Mouse (Mus musculus) regulatory T cell (primary cell): ENCODE measurements around the gene Gdpd5.
"Not testable (repeated sequence)": the region's sequence is repeated elsewhere in the genome, so short reads cannot be mapped to it uniquely, and the experiment has no call there.

Experiments
- in situ Hi-C: fragments of 300-600 bp; cut with MboI, MseI; formaldehyde crosslinking; loops from one replicate; pipeline ENCODE4 v1.15.1; 2025; ENCODE audit warnings: high pct_unique_total_duplicates

The Gdpd5 gene

DNA sequence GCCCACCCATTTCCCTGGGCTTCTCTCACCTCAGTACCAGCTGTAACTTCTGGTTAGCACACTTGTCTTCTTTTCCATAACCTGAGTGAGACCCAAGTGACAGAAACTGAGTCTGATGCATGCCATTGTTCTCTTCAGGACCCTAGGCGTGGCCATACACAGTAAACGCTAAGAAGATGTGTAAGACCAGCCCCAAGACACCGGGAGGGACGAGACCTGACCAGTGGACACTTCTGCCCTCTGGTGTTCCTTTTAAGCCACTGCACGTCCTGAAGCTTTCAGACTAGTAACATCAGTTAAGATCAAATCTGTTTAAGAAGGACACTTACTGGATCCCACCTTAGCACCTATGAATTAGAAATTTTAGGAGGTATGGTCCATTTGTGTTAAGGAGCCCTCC is 16.1 kb upstream of the Gdpd5 start:
- in situ Hi-C loops, result no loop called here

DNA sequence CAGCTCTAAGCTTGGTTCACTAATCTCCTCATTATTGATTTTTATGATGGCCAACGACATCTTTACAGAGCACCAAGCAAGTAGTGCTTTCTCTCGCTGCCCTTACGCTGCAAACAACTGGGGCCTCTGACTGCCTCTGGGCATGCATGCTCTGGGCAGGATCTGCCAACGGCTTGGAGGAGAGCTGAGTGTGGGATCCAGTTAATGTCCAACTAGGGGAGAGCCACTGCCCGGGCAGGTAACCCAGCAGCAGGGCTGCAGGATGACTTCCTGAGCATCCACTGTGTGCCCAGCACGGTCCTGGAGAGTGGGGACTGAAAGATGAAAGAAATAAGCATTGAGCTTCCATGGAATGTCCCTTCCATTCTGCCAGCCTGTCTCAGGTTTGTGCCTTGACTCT is 14.5 kb upstream of the Gdpd5 start:
- in situ Hi-C loops, result no loop called here

DNA sequence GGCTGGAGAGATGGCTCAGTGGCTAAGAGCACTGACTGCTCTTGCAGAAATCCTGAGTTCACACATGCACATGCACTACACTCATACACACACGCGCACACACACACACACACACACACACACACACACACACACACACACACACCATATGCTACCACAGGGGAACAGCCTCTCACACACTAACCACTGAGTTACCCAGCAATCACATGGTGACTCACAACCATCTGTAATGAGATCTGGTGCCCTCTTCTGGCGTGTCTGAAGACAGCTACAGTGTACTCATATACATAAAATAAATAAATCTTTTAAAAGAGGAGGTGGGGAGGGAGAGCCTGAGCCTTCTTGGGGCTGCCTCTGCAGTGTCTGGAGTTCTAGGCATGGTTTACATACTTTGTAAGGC is 6.9 kb upstream of the Gdpd5 start:
- in situ Hi-C loops, result not testable (repeated sequence)

DNA sequence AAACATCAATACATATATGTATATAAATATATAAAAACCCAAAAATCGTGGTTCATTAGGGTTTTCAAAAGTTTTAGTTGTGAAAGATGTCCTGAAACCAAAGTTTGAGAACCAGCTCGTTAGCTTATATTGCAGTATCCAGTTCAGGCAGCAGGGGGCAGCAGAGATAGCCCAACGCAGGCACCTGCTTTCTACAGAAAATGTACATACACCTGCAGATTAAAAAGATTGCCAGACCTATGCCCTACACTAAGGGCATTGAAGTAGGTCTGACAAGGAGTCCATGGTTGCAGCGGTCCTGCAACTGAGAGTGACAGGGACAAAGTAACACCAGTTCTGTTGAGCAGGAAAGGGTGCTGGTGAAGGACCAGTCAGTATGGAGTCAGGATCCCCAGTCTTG is 5.8 kb upstream of the Gdpd5 start:
- in situ Hi-C loops, result loop anchor here (5.0 kb wide), 1 partner anchor 77 kb away; no protein-coding TSS in a partner anchor

DNA sequence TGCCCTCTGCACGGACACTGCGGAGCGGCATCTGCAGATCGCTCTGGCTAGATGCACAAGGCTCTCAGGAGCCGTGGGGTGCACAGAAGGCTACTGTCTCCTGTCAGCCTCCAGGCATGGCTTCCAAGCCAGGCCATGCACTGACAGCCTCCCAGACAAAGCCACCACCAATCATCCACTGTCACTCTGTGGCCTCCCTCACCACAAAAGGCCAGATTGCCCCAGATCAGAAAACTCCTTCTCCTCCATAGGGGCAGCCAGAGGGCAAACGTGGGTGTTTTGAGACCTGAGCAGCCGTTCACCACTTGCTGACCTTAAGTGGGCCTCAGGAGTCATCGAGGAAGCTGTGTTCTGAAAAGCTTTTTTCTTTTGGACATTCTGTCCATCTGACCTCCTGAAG is 2.3 kb upstream of the Gdpd5 start:
- in situ Hi-C loops, result loop anchor here (5.0 kb wide), 1 partner anchor 73 kb away; no protein-coding TSS in a partner anchor

DNA sequence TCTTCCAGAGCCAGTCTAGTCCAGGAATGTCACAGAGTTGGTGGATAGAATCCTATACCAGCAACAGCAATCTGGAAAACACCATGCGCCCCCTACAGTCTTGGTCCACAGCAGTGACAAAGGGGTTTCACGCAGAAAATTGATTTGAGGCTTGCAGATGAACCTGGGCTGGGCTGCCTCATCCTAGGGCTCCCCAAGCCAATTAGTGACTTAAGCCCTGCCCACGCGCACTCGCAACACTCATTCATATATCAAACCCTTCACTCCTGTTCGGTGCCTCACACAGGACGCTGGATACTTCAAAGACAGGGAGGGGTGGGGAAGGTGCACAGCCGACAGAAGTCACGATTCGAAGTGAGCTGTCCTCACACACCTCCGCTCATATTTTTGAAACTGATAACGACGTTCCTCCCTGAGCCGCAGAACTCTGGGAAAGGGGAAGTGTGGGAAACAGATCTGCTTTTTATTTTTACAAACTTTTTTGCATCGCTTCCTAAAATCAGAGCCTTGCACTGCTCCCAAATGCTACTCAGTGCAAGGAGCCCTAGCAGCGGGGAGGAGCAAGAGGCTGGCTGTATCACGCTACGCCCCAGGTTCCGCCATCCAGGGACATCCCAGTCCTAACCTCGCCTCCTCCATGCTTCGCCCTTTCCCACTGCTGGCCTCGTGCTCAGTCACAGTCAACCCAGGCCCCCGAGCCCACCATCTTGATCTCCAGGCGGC is 562 bp upstream of the Gdpd5 start:
- in situ Hi-C loops, result loop anchor here (10.0 kb wide), 1 partner anchor 444 kb away; the partner anchor contains the start of gene Neu3

DNA sequence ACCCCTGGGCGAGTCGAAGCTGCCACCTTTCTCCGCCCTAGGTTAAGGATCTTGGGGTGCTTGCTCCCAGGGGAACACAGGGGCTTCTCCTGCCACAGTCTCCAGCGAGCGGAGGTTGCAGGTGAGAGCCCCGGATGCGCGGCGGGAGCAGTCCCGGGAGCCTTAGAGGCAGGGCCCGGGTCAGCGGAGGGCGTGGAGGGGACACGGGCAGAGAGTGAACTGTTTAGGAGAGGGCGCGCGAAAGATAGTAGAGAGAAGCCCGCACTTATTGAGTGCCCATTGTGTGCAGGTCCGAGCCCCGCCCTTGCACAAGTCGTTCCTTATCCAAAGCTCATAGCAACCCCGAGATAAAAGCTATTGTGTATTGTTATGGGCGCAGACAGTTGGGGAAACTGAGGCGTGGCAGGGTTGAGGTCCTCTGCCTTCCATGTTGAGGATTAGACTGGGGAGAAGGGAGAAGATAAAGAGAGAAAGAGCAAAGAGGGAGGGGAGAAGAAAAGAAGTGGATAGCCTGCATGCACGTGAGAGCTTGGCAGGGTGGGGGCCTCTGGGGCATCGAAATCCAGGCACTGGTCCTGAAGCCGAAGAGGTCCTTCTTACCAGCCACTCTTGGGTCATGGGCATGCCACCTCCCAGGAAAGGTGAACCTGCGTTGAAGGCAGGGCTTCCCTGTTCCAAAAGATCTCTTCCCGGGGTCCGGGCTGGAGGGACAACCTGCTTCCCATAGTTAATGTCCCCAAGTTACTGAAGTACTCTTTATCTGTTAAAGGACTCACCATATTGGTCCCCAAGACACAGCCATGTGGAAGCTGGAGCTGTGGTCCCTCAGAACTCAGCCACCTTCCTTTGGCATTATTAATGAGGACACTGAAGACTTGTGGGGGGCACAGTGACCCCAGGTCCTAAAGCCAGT is 1.1 kb downstream of the Gdpd5 start:
- in situ Hi-C loops, result loop anchor here (10.0 kb wide), 1 partner anchor 442 kb away; the partner anchor contains the start of gene Neu3

DNA sequence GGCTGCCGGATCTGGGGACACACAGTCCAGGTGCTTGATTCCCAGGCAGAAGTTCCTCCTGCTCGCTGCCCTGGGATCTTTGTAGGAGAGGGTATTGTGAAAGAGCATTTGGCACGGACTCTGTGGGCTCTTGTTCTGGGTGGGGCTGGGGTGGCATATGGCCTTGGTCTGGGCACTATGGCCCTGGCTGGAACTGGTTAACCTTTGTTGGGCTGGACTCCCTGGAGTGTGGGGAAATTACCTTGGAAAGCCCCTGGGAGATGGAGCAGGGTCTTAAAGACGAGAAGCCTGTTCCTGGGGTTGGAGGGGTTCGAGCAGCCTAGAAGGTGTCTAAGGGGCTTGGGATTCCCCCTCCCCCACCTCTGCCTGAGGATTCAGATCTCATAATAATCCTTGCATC is 2.0 kb downstream of the Gdpd5 start:
- in situ Hi-C loops, result loop anchor here (10.0 kb wide), 1 partner anchor 442 kb away; the partner anchor contains the start of gene Neu3

DNA sequence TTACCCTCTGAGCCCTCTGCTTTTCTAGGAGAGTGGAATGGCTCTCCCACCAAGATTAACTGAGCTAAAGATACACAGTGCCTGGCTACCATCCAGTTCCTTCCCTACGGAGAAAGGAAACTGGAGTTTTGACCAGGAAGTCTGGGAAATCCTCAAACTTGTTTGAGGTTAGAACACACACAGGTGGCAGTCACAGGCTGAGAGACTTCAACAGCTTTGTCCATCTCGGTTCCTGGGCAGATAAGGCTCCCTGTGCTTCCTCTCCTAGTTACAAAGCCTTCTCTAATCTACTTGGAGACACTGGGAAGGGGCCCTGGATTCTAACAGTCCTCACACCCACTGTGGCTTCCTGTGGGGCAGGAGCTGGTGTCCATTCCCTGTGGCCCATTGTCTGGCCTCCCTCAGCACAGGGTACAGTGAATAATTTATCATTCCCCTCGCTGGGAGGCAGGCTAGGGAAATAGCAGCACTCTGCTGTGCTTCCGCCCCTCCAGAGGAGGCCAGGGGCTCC is 2.9 kb downstream of the Gdpd5 start:
- in situ Hi-C loops, result loop anchor here (10.0 kb wide), 1 partner anchor 441 kb away; the partner anchor contains the start of gene Neu3

DNA sequence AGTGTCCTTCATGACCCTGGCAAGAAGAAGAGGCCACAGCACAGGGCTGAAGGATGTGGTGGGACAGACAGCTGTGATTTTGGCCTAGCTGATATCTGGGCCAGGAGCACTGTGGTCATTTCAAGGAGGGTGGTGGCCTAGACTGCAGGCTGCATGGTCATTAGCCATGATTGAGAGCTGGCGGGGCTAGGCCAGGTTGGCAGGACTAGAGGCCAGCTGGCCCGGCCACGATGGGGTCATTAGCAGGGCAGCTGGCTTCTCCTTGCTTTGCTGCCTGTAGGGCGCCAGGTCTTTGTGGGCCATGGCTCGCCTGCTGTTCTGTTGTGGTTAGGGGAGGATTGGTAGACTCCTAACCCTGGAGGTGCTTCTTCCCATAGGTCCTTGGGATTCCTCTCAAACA is 4.8 kb downstream of the Gdpd5 start:
- in situ Hi-C loops, result loop anchor here (10.0 kb wide), 1 partner anchor 439 kb away; the partner anchor contains the start of gene Neu3

DNA sequence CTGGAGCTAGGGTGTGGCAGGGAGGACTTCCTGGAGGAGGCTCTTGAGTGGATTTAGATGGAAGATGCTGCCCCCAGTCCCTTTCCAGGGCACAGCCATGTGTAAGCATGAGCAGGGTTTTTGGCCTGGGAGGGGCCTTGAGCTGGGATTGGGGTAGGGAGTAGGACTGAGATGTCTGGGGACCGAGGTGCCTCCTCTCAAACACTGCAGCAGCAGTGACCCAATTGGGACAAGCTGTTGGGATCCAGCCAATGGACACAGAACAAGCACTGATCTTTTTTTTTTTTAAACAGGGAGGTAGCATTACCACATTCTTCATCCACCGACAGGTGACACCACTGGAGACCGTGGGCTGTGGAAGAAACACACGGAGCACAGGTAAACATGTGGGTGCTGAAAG is 5.6 kb downstream of the Gdpd5 start:
- in situ Hi-C loops, result loop anchor here (10.0 kb wide), 1 partner anchor 438 kb away; the partner anchor contains the start of gene Neu3

DNA sequence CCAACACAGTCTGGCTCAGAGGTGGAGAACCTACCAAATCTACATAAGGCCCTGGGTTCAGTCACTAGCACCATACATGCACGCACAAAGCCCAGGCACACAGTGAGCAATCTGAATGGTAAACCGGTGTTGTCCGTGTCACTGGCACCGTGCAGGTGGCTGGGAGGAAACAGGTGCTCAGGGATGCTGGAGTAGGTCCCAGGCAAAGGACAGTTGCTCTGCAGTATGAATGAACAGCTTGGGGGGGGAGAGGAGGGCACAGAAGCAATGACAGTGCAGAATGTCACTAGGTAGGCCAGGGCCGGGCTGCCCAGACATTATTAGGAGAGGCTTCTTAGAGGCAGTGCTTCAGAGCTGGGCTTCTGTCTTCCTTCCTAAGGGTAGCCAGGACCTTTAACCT is 6.1 kb downstream of the Gdpd5 start:
- in situ Hi-C loops, result loop anchor here (10.0 kb wide), 1 partner anchor 437 kb away; the partner anchor contains the start of gene Neu3

DNA sequence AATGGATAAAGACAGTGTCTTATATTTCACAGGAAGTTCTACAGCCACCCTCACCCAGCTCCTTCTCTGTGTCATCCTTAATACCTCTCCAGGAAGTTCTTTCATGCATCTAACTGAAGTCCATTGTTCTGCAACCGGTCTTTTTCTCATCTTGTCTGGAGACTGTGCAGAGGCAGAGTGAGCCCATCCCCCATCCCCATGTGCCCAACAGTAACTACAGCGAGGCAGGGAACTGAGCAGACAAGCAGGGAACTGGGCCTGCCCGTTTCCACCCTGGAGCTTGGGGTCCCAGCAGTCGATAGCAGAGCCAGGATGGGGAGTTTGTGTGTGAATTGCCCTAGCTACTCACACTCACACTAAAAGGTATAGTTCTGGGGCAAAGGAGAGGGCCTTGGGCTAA is 9.3 kb downstream of the Gdpd5 start:
- in situ Hi-C loops, result no loop called here

DNA sequence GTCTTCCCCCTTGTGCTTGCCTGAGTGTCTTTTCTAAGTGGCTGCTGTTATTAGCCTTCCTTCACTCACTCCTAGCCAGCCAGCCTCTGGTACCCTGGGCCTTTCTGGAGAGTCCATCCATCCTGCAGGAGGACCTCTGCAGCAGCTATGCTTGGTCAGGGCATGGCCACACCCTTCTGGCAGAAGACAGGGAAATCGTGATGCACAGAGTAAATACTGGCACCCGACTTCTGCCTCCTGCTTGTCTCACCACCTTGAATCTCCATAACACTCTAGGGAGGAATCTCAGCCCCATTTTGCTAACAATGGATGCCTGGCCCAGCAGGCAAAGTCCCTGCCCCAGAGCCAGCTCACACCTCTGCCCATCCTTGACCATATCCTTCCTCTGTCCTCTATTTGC is 11.5 kb downstream of the Gdpd5 start:
- in situ Hi-C loops, result no loop called here

DNA sequence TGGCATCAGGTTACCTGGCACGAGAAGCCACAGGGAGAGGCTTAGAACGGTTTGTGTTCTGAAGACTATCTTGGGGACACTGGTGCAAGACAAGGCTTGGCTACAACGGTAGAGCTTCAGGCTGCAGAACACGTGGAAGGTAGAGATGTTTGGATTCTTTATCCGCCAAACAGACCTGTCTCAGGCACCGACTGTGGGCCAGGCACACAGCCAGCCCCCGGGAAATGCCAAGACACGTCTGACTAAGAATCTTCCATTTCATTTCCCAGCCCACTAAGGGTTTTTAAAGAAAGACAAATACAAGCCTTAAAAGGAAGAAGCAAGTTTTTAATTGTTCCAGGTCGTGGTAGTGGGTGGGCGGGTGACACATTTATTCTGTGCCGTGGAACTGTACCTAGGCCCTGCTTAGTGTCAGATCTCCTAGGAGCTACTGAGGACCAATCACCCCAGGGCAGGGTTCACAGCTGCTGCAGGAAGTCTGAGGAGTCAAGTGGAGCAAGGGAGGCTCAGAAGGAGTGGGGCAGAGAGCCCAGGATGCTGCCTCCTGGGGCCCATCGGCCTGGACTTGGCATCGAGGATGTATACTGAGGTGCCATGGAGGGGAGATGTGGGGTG is 12.6 kb downstream of the Gdpd5 start:
- in situ Hi-C loops, result no loop called here

DNA sequence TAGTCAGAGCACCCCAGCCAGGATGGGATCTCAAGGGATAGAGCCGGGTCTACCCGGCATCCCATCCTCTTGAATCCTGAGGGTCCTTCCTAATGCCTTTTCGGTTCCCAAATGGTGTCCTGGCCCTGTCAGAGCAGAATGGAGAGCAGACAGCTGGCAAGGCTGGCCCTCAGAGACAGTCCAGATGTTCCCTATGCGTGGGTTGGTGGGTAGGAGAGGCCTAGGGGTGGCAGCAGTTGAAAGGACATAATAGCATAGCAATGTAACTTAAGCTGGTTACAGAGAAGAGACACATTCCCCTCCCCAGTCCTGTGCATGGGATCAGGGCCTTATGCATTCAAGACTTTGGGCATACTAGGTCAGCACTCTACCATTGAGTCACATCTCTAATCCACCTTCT is 14.2 kb downstream of the Gdpd5 start:
- in situ Hi-C loops, result no loop called here

DNA sequence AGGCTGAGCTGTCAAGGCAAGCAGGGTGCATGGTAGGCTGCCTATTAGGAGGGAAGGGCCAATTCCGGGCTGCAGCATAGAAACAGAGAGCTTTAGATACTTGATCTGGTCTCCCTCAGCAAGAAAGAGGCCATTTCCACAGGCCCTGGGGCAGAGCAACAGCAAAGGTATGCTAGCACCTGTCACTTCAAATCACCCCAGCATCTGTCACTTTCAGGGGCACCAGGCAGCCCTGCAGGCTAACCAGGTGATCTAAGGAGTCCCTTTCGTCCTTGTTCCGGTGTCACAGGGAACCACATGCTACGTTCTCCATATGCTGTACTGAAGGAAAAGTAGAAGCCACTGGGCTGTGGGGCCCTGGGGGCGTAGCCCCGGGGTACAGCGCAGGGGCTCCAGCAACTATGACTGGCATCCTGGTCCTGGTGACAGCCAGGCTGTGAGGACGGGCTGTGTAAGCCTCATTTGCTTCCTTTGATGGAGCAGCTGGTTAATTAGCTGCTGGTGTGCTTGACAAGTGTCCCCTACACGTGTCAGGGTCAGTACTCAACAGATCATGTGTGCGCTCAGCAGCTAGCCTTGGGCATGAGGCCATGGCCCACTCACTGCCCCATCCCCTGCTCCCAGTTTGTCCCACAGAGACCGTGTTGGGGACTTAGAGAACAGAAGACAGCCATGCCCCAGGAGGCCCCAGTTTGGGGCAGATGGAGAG is 14.8 kb downstream of the Gdpd5 start:
- in situ Hi-C loops, result no loop called here

DNA sequence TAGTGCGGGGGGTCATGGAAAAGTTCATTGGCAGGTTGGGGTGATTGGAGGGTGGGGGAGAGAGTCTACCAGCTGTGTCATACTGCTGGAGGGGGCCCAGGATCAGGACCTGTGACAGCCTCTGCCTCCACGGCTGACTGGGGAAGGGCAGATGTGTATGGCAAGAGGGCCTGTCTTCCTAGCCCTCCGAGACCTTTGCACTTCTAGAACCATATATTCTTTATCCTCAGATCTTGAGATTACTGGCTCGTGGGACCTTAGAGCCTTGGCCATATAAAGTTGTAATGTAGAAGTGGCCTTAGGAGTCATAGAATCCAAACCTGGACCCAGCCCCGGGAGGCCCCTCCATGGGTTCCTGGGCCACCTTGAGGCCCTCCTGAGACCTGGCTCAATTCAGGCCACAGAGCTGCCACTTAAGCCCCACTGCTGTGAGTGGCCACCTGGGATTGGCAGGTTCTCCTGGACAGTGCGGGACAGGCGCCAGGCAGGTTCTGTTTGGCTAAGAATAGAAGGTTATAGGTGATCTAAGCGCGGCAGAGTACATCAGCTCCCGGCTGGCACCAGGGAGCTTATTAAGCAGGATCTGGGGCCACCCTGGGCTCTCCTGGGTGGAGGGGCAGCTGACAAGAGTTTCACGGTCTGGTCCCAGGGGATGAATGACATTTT is 15.9 kb downstream of the Gdpd5 start:
- in situ Hi-C loops, result no loop called here

DNA sequence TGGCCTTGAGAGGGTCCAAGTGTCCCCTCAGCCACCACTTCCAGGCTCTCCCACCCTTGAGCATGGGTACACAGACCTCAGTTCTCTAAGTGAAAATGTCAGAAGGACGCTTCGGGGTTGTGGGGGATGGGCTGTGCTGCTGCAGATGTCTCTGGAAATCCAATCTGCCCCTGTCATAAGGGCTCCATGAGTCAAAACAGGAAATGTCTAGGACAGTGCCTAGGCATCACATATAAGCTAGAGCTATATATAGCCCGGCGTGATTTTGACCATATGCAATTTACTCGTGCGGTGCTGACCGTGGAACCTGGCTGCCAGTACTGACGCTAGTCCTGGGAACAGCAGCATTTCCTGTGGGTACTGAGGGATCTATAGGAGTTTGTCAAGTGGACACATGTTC is 20.2 kb downstream of the Gdpd5 start:
- in situ Hi-C loops, result no loop called here

DNA sequence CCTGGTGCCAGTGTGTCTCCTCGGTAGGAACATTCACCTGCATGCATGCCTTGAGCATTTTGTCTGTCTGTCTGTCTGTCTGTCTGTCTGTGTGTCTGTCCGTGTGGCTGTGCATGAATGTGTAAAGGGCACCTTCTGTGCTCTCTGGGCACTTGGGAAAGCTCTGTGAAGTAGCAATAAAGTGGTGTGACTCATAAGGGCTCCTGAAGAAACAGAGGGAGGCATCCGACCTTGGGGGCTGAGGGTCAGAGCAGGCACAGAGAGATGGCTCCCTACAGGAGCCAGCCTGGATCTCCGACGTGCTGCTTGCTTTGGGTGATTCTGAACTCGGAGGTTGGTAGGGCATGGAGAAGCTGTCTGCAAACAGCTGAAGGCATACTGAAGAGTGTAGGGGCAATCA is 21.3 kb downstream of the Gdpd5 start:
- in situ Hi-C loops, result no loop called here
